Mouse (Mus musculus) heart, postnatal 0 days (tissue): ENCODE data around the gene Brat1.

Experiments used
- CTCF ChIP-seq: IDR thresholded peaks from 2 replicates; pipeline ENCODE4 v1.5.1; 2016; ENCODE audit warnings: antibody characterized with exemption, control low read depth, low read depth
- EP300 ChIP-seq: IDR thresholded peaks from 2 replicates; pipeline ENCODE4 v1.6.1; 2016; ENCODE audit warnings: antibody characterized with exemption, low read depth

- TF ChIP-seq EP300 (no peak), CTCF (no peak)
These were observed 29.2 kb upstream of the Brat1 start for GRCm38 (mm10) chr5:140675640-140676039.
